Mouse (Mus musculus) Muller cell, postnatal 12 days (primary cell): ENCODE data around the gene Svep1.

Experiments used
- DNase-seq: peaks from one replicate; pipeline ENCODE4 v3.0.0-alpha.2; 2015; ENCODE audit errors: inconsistent ontology term

The Svep1 gene

GRCm38 (mm10) chr4:58206115-58206945 lies at the start of gene Svep1:
TSS of gene Svep1 (minus strand) at chr4:58206859.
- DNase-seq = peak; percentile 52

- DNase-seq = peak; percentile 68
These were observed 46.8 kb upstream of the Svep1 start for GRCm38 (mm10) chr4:58253410-58253809.

- DNase-seq = no peak
These were observed 45.7 kb upstream of the Svep1 start for GRCm38 (mm10) chr4:58252381-58252780.

GRCm38 (mm10) chr4:58245544-58245943 lies 38.9 kb upstream of the Svep1 start:
- no peak for DNase-seq

GRCm38 (mm10) chr4:58240416-58240815 lies 33.8 kb upstream of the Svep1 start:
- no peak for DNase-seq

GRCm38 (mm10) chr4:58235828-58236227 lies 29.2 kb upstream of the Svep1 start:
- no peak for DNase-seq

GRCm38 (mm10) chr4:58223499-58223898 lies 16.8 kb upstream of the Svep1 start:
- DNase-seq = no peak

- no peak for DNase-seq
These were observed 4.7 kb upstream of the Svep1 start for GRCm38 (mm10) chr4:58211374-58211773.

- no peak for DNase-seq
These were observed 4.0 kb upstream of the Svep1 start for GRCm38 (mm10) chr4:58210557-58211090.

GRCm38 (mm10) chr4:58205750-58206114 lies 927 bp downstream of the Svep1 start:
- no peak for DNase-seq

- no peak for DNase-seq
These were observed 5.0 kb downstream of the Svep1 start for GRCm38 (mm10) chr4:58201703-58202102.

- DNase-seq = no peak
These were observed 5.8 kb downstream of the Svep1 start for GRCm38 (mm10) chr4:58200826-58201225.

GRCm38 (mm10) chr4:58197230-58197629 lies 9.4 kb downstream of the Svep1 start:
- peak; percentile 27 for DNase-seq

- peak; percentile 6 for DNase-seq
These were observed 9.9 kb downstream of the Svep1 start for GRCm38 (mm10) chr4:58196795-58197194.

GRCm38 (mm10) chr4:58195936-58196335 lies 10.7 kb downstream of the Svep1 start:
- DNase-seq = no peak

GRCm38 (mm10) chr4:58189281-58189680 lies 17.4 kb downstream of the Svep1 start:
- peak; percentile 3 for DNase-seq

GRCm38 (mm10) chr4:58185401-58185800 lies 21.3 kb downstream of the Svep1 start:
- DNase-seq = peak; percentile 27

- peak; percentile 56 for DNase-seq
These were observed 21.8 kb downstream of the Svep1 start for GRCm38 (mm10) chr4:58184681-58185341.

- no peak for DNase-seq
These were observed 22.8 kb downstream of the Svep1 start for GRCm38 (mm10) chr4:58183897-58184296.

GRCm38 (mm10) chr4:58178489-58178888 lies 28.2 kb downstream of the Svep1 start:
- DNase-seq = no peak

GRCm38 (mm10) chr4:58177256-58177655 lies 29.4 kb downstream of the Svep1 start:
- DNase-seq = no peak

- DNase-seq = peak; percentile 49
These were observed 32.1 kb downstream of the Svep1 start for GRCm38 (mm10) chr4:58174435-58174987.

- DNase-seq = no peak
These were observed 33.3 kb downstream of the Svep1 start for GRCm38 (mm10) chr4:58173401-58173800.
